Mouse (Mus musculus) liver, embryonic 14.5 days (tissue): ENCODE data around the gene Far2. TPM values are rescaled to one million over a fixed set of nuclear protein-coding genes. Genes with fewer than 3 reads are reported as not detected.

Experiments
- ATAC-seq: fragments of 200-750 bp; cut with Nextera tagmentation; 2 replicates; pipeline ENCODE4 v1.8.0; 2017; ENCODE audit warnings: moderate number of reproducible peaks, mild to moderate bottlenecking, moderate library complexity; ENCODE audit not compliant: insufficient read depth
- DNase-seq, 3 experiments: peaks; one replicate each; pipeline ENCODE4 v3.0.0-alpha.2; 2012 to 2013; ENCODE audit warnings: low read depth in 3 of 3, low spot score in 3 of 3
- H3K27ac ChIP-seq: fragments of 300-500 bp; sonication (generic); 2 replicates; pipeline ENCODE4 v1.5.1; 2014; ENCODE audit warnings: moderate library complexity, mild to moderate bottlenecking, control low read depth, inconsistent platforms
- H3K27me3 ChIP-seq: fragments of 300-500 bp; sonication (generic); 2 replicates; pipeline ENCODE4 v1.6.1; 2014; ENCODE audit warnings: mild to moderate bottlenecking, low read length, moderate library complexity; ENCODE audit not compliant: control insufficient read depth, insufficient read depth
- H3K36me3 ChIP-seq: fragments of 300-500 bp; sonication (generic); replicated peaks from 2 replicates; pipeline ENCODE4 v1.6.1; 2014; ENCODE audit warnings: low read depth; ENCODE audit not compliant: control insufficient read depth, insufficient read depth
- H3K4me1 ChIP-seq, 2 experiments: fragments of 200-500 bp in 1 of 2; fragments of 300-500 bp in 1 of 2; sonication (generic) in 1 of 2; replicated peaks; 2 replicates each; pipeline ENCODE4 v1.6.1; 2012 to 2014; ENCODE audit warnings: antibody characterized with exemption in 1 of 2, inconsistent platforms in 1 of 2, low read length in 1 of 2; ENCODE audit not compliant: control insufficient read depth in 2 of 2, insufficient read depth in 2 of 2
- H3K4me2 ChIP-seq: fragments of 300-500 bp; sonication (generic); 2 replicates; pipeline ENCODE4 v1.6.1; 2014; ENCODE audit warnings: low read depth, mild to moderate bottlenecking, control low read depth, moderate library complexity
- H3K4me3 ChIP-seq, 2 experiments: fragments of 200-500 bp in 1 of 2; fragments of 300-500 bp in 1 of 2; sonication (generic) in 1 of 2; 2 replicates each; pipeline ENCODE4 v1.5.1; 2012 to 2014; ENCODE audit warnings: low read depth in 2 of 2, low read length in 2 of 2, mild to moderate bottlenecking in 2 of 2, control low read depth in 1 of 2, inconsistent platforms in 1 of 2, moderate library complexity in 1 of 2; ENCODE audit not compliant: insufficient read depth in 1 of 2
- H3K9ac ChIP-seq: fragments of 300-500 bp; sonication (generic); replicated peaks from 2 replicates; pipeline ENCODE4 v1.6.1; 2014; ENCODE audit warnings: mild to moderate bottlenecking, control low read depth, moderate library complexity
- H3K9me3 ChIP-seq: fragments of 300-500 bp; sonication (generic); 2 replicates; pipeline ENCODE4 v1.6.1; 2016; ENCODE audit warnings: low read length, mixed read lengths; ENCODE audit not compliant: control insufficient read depth
- CTCF ChIP-seq: IDR thresholded peaks from 2 replicates; pipeline ENCODE4 v1.5.1; 2016; ENCODE audit warnings: antibody characterized with exemption, low read depth, control low read depth
- EP300 ChIP-seq: IDR thresholded peaks from 2 replicates; pipeline ENCODE4 v1.6.1; 2016; ENCODE audit warnings: antibody characterized with exemption, low read depth
- WGBS: fragments of 180-500 bp; shearing (Covaris S2); extraction: QIAGEN DNeasy Blood & Tissue Kit; methylation state at CpG from one replicate; pipeline ENCODE4 v1.1.7; 2014; ENCODE audit not compliant: insufficient replicate concordance; 5-methylcytosine and 5-hydroxymethylcytosine counted together
- polyA plus RNA-seq, 2 experiments: library from polyadenylated mRNA; depleted of rRNA in 1 of 2; stranded (reverse) in 1 of 2; unstranded in 1 of 2; fragments of >200 nt; fragmentation: Nextera tagmentation in 1 of 2; extraction: Ambion mirVana in 1 of 2; gene quantifications; 2 replicates each; pipeline versions ENCODE4 v1.2.1 to v1.2.3; 2012 to 2014

Far2 gene
- polyA plus RNA-seq, 2 experiments: 0.37 to 1.0 TPM

- no peak overlapping the region for H3K9ac ChIP-seq
- TF ChIP-seq EP300 (no peak), CTCF (no peak)
- no peak overlapping the region for H3K4me3 ChIP-seq
- no peak for ATAC-seq
- no peak for DNase-seq
- no peaks in the 10 kb centered on the region for H3K36me3 ChIP-seq
- no peak overlapping the region for H3K4me2 ChIP-seq
- H3K27me3 ChIP-seq: no peaks in the 10 kb centered on the region
- H3K9me3 ChIP-seq: no peaks in the 10 kb centered on the region
- H3K27ac ChIP-seq: no peak overlapping the region
- WGBS: 58% methylated on average over 3 of the region's 3 CpGs
- no peaks in the 10 kb centered on the region for H3K4me1 ChIP-seq
These were observed 125.8 kb downstream of the Far2 start for GRCm38 (mm10) chr6:148172904-148173303.

DNA sequence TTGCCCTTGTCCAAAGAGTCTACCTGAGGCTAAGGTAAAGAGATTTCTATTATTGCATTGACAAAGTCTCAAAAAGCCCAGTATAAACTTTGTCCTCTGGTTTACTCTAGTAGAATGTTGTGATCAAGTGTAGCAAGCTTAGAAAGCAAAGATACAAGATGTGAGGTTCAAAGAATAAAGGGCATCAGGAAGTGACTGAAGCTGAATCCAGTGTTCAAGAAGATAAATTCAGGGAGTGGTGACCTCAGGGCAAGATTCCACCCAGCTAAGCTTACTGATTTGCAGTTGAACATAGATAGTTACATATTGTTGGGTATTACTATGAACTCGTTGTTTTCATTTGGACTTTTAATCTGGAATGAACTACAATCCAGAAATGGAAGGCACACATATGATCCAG lies 138.6 kb downstream of the Far2 start:
- Histone ChIP-seq H3K27ac (no peak overlapping the region), H3K27me3 (no peaks in the 10 kb centered on the region), H3K4me2 (no peak overlapping the region), H3K9me3 (no peaks in the 10 kb centered on the region), H3K36me3 (peaks cover 51% of the 10 kb centered on the region), H3K4me3 (no peak overlapping the region), H3K4me1 (no peaks in the 10 kb centered on the region), H3K9ac (no peak overlapping the region)
- TF ChIP-seq EP300 (no peak), CTCF (no peak)
- no peak for DNase-seq
- no peak for ATAC-seq
- WGBS: 68% methylated on average over 1 of the region's 1 CpGs

GRCm38 (mm10) chr6:148193972-148194701 lies 147.1 kb downstream of the Far2 start:
- Histone ChIP-seq H3K9me3 (no peaks in the 10 kb centered on the region), H3K4me2 (no peak overlapping the region), H3K4me1 (no peaks in the 10 kb centered on the region), H3K4me3 (no peak overlapping the region), H3K9ac (no peak overlapping the region), H3K27me3 (no peaks in the 10 kb centered on the region), H3K27ac (no peak overlapping the region), H3K36me3 (peaks cover 32% of the 10 kb centered on the region)
- no peak for TF ChIP-seq EP300
- no peak for TF ChIP-seq CTCF
- WGBS: 69% methylated on average over 6 of the region's 6 CpGs
- no peak for DNase-seq
- no peak for ATAC-seq

GRCm38 (mm10) chr6:148199177-148199576 lies 152.1 kb downstream of the Far2 start:
- H3K9me3 ChIP-seq: no peaks in the 10 kb centered on the region
- no peaks in the 10 kb centered on the region for H3K4me1 ChIP-seq
- H3K4me3 ChIP-seq: no peak overlapping the region
- ATAC-seq: no peak
- H3K9ac ChIP-seq: no peak overlapping the region
- peaks cover 42% of the 10 kb centered on the region for H3K36me3 ChIP-seq
- 74% methylated on average over 2 of the region's 2 CpGs for WGBS
- H3K27me3 ChIP-seq: no peaks in the 10 kb centered on the region
- DNase-seq: no peak
- no peak overlapping the region for H3K4me2 ChIP-seq
- no peak for TF ChIP-seq EP300
- no peak for TF ChIP-seq CTCF
- H3K27ac ChIP-seq: no peak overlapping the region

GRCm38 (mm10) chr6:148199729-148200128 lies 152.7 kb downstream of the Far2 start:
- H3K27ac ChIP-seq: no peak overlapping the region
- H3K36me3 ChIP-seq: peaks cover 41% of the 10 kb centered on the region
- DNase-seq (no peak), ATAC-seq (no peak)
- H3K4me3 ChIP-seq: no peak overlapping the region
- H3K27me3 ChIP-seq: no peaks in the 10 kb centered on the region
- no peak for TF ChIP-seq EP300
- no peak for TF ChIP-seq CTCF
- WGBS: 72% methylated on average over 3 of the region's 3 CpGs
- H3K9me3 ChIP-seq: no peaks in the 10 kb centered on the region
- H3K9ac ChIP-seq: no peak overlapping the region
- H3K4me2 ChIP-seq: no peak overlapping the region
- H3K4me1 ChIP-seq: no peaks in the 10 kb centered on the region
